Mouse (Mus musculus) embryonic fibroblast, embryonic 13.5 days (primary cell): ENCODE measurements around the gene Mtus2.

Source experiments
- CTCF ChIP-seq: IDR thresholded peaks from 2 replicates; pipeline ENCODE4 v1.5.1; 2011; ENCODE audit warnings: mild to moderate bottlenecking, control low read depth, low read length, moderate library complexity, borderline replicate concordance; ENCODE audit not compliant: insufficient read depth
- POLR2A ChIP-seq: IDR thresholded peaks from 2 replicates; pipeline ENCODE4 v1.6.1; 2011; ENCODE audit warnings: low read depth, mild to moderate bottlenecking, control low read depth, low read length, moderate library complexity

DNA sequence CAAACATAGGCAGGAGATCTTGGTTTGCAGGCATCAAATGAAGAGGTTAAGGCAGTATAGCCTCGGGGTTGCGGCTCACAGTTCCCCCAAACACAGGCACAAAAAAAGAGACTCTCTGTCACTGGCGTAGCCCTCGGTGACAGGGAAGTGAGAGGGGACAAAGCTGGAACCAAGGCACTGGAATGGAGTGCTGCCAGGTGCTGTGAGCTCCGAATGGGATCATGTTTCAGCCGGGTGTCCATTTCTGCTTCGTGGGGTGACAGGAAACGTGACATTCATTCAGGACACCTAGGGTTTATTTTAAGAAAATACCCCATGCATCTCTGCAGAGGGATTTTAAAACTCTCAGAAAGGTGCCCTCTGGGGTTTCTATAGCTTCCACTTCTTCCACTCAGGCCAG is 397.4 kb downstream of the Mtus2 start:
- TF ChIP-seq CTCF (no peak), POLR2A (no peak)
